Mouse (Mus musculus) c-Kit-positive CD71-negative TER-119-negative erythroid progenitor cells, embryonic 14.5 days (primary cell): ENCODE results near the gene Grcc10.

Experiments used
- DNase-seq: peaks from one replicate; pipeline ENCODE4 v3.0.0-alpha.2; 2013; ENCODE audit warnings: low read depth

The Grcc10 gene

DNA sequence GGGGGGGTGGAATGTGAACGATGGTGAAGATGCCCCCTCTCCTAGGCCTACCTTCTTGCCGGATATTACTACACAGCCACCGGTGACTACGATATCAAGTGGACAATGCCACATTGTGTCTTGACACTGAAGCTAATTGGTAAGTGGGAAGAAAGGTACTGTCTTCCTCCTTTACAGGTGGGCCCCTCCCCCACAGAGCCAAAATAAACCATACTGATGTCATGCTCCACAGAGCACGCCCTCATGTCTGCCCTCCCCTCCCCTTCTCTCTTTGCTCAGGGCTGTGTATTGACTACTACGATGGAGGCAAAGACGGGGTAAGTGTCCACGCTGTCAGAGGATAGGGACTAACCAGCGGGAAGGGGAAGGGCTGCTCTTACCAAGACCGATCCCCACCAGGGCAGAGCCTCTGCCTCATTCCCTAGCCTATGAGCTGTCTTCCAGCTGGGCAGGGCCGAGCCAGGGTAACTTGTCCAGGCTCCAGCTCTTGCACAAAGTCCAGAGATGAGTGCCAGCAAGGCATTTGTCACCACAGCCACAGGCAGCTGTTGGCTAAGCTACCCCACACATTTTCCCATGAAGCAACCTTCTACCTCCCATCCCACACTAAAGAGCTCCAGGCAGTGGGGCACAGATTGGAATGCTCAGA is 41.1 kb downstream of the Grcc10 start:
- DNase-seq = no peak

DNA sequence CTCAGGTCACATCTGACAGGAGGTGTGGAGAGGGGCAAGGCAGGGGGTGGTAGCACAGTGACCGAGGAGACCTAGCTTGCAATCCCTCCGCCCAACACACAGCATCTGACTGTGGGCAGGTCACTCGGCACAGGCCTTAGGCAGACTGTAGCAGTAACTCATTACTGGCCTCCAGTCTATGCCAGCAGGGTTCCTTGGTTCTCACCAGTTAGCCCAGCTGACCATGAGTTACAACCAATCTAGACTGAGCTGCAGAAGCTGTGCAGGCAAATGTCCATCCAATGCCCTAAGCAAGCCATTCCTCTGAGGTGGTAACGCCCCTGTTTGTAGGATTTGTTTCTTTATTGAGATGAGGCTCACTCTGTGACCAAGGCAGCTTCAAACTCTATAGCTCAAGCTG is 41.8 kb downstream of the Grcc10 start:
- DNase-seq = no peak

GRCm38 (mm10) chr6:124698751-124699150 is 42.4 kb downstream of the Grcc10 start:
- no peak for DNase-seq

GRCm38 (mm10) chr6:124696441-124697150 is 44.6 kb downstream of the Grcc10 start:
- no peak for DNase-seq

GRCm38 (mm10) chr6:124694166-124694955 is 46.8 kb downstream of the Grcc10 start:
- no peak for DNase-seq

GRCm38 (mm10) chr6:124693243-124693981 is 47.8 kb downstream of the Grcc10 start:
- DNase-seq = no peak

DNA sequence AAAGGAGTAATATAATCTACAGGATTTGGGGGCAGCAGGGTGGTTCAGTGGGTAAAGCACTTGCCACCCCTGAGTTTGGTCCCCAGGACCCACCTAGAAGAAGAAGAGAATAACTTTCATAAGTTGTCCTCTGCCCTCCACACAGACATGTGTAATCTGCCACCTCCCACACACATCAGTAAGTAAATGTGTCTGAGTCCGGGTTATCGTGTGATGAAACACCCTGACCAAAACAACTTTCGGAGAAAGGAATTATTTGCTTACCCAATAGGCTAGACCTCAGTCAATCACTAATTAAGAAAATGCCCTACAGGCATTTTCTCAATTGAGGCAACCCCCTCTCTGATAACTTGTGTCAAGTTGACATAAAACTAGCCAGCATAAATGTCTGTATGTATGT is 50.7 kb downstream of the Grcc10 start:
- no peak for DNase-seq
